Comparison of ENCODE assay signal across 12 mouse cellular contexts in the genomic region with DNA sequence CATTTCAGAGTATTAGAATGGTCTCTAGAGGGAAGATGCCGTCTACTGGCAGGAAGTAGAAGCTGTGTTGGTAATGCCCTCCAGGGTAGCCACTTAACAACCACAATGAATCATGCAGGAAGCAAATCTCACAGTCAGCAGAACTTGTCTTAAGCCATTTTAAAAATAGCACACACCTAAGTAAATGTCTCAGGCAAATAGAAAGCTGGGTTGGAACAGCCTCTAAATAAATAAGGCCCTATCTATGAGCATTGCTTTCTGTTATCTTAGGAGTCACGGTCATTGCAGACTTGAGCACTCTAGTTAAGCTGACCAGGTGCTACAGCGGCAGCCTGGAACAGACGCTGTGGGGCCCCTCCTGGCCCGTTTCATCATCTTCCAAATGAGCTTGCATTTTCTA. TPM values are rescaled to one million over a fixed set of nuclear protein-coding genes. Genes with fewer than 3 reads are reported as not detected.
A peak's percentile ranks its signal among the peaks of the same experiment; 100 is the strongest.
DNase-seq lines count a peak whose midpoint lies in the region; ATAC-seq lines count a peak whose summit lies in the region.
"Had no signal": no experiment of that assay in that cellular context is flagged by ENCODE, and none has a peak within 500 bp of the region (broad histone marks: within the 10 kb centered on the region; RNA-seq: fewer than 3 reads in every experiment).

No protein-coding gene starts in this region.

- no peaks in the 10 kb centered on the region for H3K27me3 ChIP-seq in heart, embryonic 14.5 days (ENCODE audit: control insufficient read depth, insufficient read depth, low read length)
- H3K27me3 ChIP-seq: midbrain, embryonic 12.5 days had no signal

- H3K4me1 ChIP-seq in heart, embryonic 14.5 days (ENCODE audit: control insufficient read depth in 2 of 2, insufficient read depth in 2 of 2, low read length in 2 of 2), result peaks cover 0 to 6% of the 10 kb centered on the region in 2 experiments; a peak in 2 of 4 replicates
- H3K4me1 ChIP-seq: forebrain, embryonic 10.5 days; midbrain, embryonic 12.5 days had no signal

- WGBS in heart, embryonic 14.5 days, result 7% methylated on average over 5 of the region's 5 CpGs
- 7% methylated on average over 5 of the region's 5 CpGs for WGBS in macrophage (ENCODE audit: missing documents)

- H3K4me3 ChIP-seq in heart, embryonic 14.5 days (ENCODE audit: control insufficient read depth in 1 of 2, insufficient read depth in 1 of 2, low read depth in 1 of 2, low read length in 2 of 2), result no peak overlapping the region
- H3K4me3 ChIP-seq in macrophage (ENCODE audit: inconsistent target), result no peak overlapping the region
- H3K4me3 ChIP-seq: forebrain, embryonic 10.5 days; midbrain, embryonic 12.5 days had no signal

- H3K79me2 ChIP-seq in macrophage (ENCODE audit: inconsistent target), result no peaks in the 10 kb centered on the region

- ATAC-seq in heart, embryonic 14.5 days (ENCODE audit: insufficient number of reproducible peaks, insufficient read depth, low FRiP score, low read depth), result no peak
- ATAC-seq in erythroblast, adult 5-6 weeks (replicated peaks; ENCODE audit: low FRiP score, poor library complexity, severe bottlenecking), result peak; percentile 57

- H3K9ac ChIP-seq in heart, embryonic 14.5 days (ENCODE audit: low read length), result 0 out of 2 replicates have a peak overlapping the region, but pooled peaks have one; percentile 2
- H3K9ac ChIP-seq: midbrain, embryonic 12.5 days had no signal

- no peaks in the 10 kb centered on the region for H3K9me3 ChIP-seq in heart, embryonic 14.5 days (ENCODE audit: control insufficient read depth, low read length)
- H3K9me3 ChIP-seq: forebrain, embryonic 10.5 days; G1E; midbrain, embryonic 12.5 days had no signal

- H3K36me3 ChIP-seq in heart, embryonic 14.5 days (ENCODE audit: control insufficient read depth, insufficient read depth, low read length), result no peaks in the 10 kb centered on the region
- no peaks in the 10 kb centered on the region for H3K36me3 ChIP-seq in macrophage (ENCODE audit: inconsistent target)
- H3K36me3 ChIP-seq: forebrain, embryonic 10.5 days; G1E; midbrain, embryonic 12.5 days had no signal

- peak overlapping the region; percentile 35 for H3K4me2 ChIP-seq in heart, embryonic 14.5 days (ENCODE audit: low read length)
- H3K4me2 ChIP-seq: midbrain, embryonic 12.5 days had no signal

- no peak overlapping the region for H3K27ac ChIP-seq in heart, embryonic 14.5 days (replicated peaks in 1 of 2; ENCODE audit: control insufficient read depth in 1 of 2, insufficient read depth in 1 of 2, low read depth in 2 of 2, low read length in 2 of 2)
- peak overlapping the region; percentile 95 for H3K27ac ChIP-seq in macrophage
- H3K27ac ChIP-seq: forebrain, embryonic 10.5 days; midbrain, embryonic 12.5 days had no signal

- DNase-seq in heart, postnatal 4 days, result no peak
- DNase-seq in B cell, adult 2 months, result peak; percentile 24
- no peak for DNase-seq in urinary bladder, postnatal 14 days (ENCODE audit: low spot score)
- DNase-seq in layer of hippocampus, postnatal 25 days (ENCODE audit: extremely low spot score in 1 of 2, low spot score in 1 of 2), result no peak
- DNase-seq in layer of hippocampus, postnatal 10 days (ENCODE audit: low spot score in 2 of 2), result no peak
- DNase-seq: right cerebral cortex, postnatal 25 days had no signal

RNA-seq across cellular contexts. Expression of gene Eid1, which starts 5.7 kb away (rescaled TPM):
- polyA plus RNA-seq in heart, embryonic 14.5 days (2014; fragmentation: Nextera tagmentation; extraction: Ambion mirVana), result 192 and 208 TPM in 2 replicates
- total RNA-seq in heart, postnatal 4 days (2021), result 100 to 1,000 TPM in 1 of 2 experiments, 10 to 100 TPM in 1; 96.5 to 104 TPM
- 32.4 and 46.3 TPM in 2 replicates for total RNA-seq in erythroblast, adult 5-6 weeks (2015; ENCODE audit: low replicate concordance)
- total RNA-seq in erythroblast, adult 5-6 weeks (2017; ENCODE audit: low replicate concordance), result 39.1 and 39.9 TPM in 2 replicates
- total RNA-seq in macrophage (2018; cell fraction: chromatin; rRNA removed), result 10 to 100 TPM in 9 of 26 experiments, 1 to 10 TPM in 14, under 1 TPM in 3; 0.56 to 45.4 (median 5.2) TPM
- 10 to 100 TPM; 49.5 to 96.8 (median 79.6) TPM for total RNA-seq in macrophage (2018; cell fraction: cytosol; rRNA removed)
- 10 to 100 TPM; 10.0 to 84.7 (median 26.7) TPM for total RNA-seq in macrophage (2018; cell fraction: nucleus; rRNA removed)
- polyA plus RNA-seq in macrophage (2018), result 98.4 to 218 TPM (median 159 TPM) in 3 replicates
- total RNA-seq in layer of hippocampus, postnatal 25 days (2021), result 100 to 1,000 TPM; 268 to 295 TPM
- 100 to 1,000 TPM; 463 to 466 TPM for total RNA-seq in layer of hippocampus, postnatal 10 days (2021)
- polyA plus RNA-seq: G1E had no signal

RNA-seq across cellular contexts. Expression of gene Cep152, which starts 42.3 kb away (rescaled TPM):
- polyA plus RNA-seq in heart, embryonic 14.5 days (2014; fragmentation: Nextera tagmentation; extraction: Ambion mirVana), result 3.7 and 4.0 TPM in 2 replicates
- total RNA-seq in heart, postnatal 4 days (2021), result 1 to 10 TPM; 4.8 to 4.9 TPM
- total RNA-seq in erythroblast, adult 5-6 weeks (2015; ENCODE audit: low replicate concordance), result 2.1 and 3.8 TPM in 2 replicates
- total RNA-seq in erythroblast, adult 5-6 weeks (2017; ENCODE audit: low replicate concordance), result 11.1 and 18.4 TPM in 2 replicates
- 10 to 100 TPM in 22 of 26 experiments, 1 to 10 TPM in 4; 6.2 to 38.8 (median 22.4) TPM for total RNA-seq in macrophage (2018; cell fraction: chromatin; rRNA removed)
- total RNA-seq in macrophage (2018; cell fraction: cytosol; rRNA removed), result 1 to 10 TPM; 1.0 to 3.2 (median 2.6) TPM
- total RNA-seq in macrophage (2018; cell fraction: nucleus; rRNA removed), result 10 to 100 TPM in 16 of 26 experiments, 1 to 10 TPM in 10; 2.9 to 23.0 (median 10.7) TPM
- polyA plus RNA-seq in macrophage (2018), result 2.2 to 3.1 TPM (median 2.4 TPM) in 3 replicates
- 1 to 10 TPM; 2.7 to 3.5 TPM for total RNA-seq in layer of hippocampus, postnatal 25 days (2021)
- 1 to 10 TPM; 2.8 to 4.0 TPM for total RNA-seq in layer of hippocampus, postnatal 10 days (2021)

RNA-seq across cellular contexts. Expression of gene Shc4, which starts 56.8 kb away (rescaled TPM):
- polyA plus RNA-seq in heart, embryonic 14.5 days (2014; fragmentation: Nextera tagmentation; extraction: Ambion mirVana), result 1.2 and 1.3 TPM in 2 replicates
- total RNA-seq in heart, postnatal 4 days (2021), result 1 to 10 TPM in 1 of 2 experiments, under 1 TPM in 1; 0.74 to 1.0 TPM
- total RNA-seq in erythroblast, adult 5-6 weeks (2015; ENCODE audit: low replicate concordance), result 0.38 and 1.3 TPM in 2 replicates
- total RNA-seq in erythroblast, adult 5-6 weeks (2017; ENCODE audit: low replicate concordance), result 1.1 and 2.7 TPM in 2 replicates
- total RNA-seq in macrophage (2018; cell fraction: chromatin; rRNA removed), result 1 to 10 TPM in 2 of 26 experiments, under 1 TPM in 16, not detected in 8; 0.16 to 1.1 (median 0.58) TPM
- total RNA-seq in macrophage (2018; cell fraction: cytosol; rRNA removed), result 1 to 10 TPM in 7 of 26 experiments, under 1 TPM in 19; 0.33 to 1.4 (median 0.76) TPM
- total RNA-seq in macrophage (2018; cell fraction: nucleus; rRNA removed), result 1 to 10 TPM in 5 of 26 experiments, under 1 TPM in 18, not detected in 3; 0.14 to 2.3 (median 0.52) TPM
- 0.69 to 3.0 TPM (median 0.99 TPM) in 3 replicates for polyA plus RNA-seq in macrophage (2018)
- 1 to 10 TPM; 4.3 to 4.5 TPM for total RNA-seq in layer of hippocampus, postnatal 25 days (2021)
- 1 to 10 TPM; 6.5 to 6.8 TPM for total RNA-seq in layer of hippocampus, postnatal 10 days (2021)

Comparison
In these comparisons a context has a peak if more than half of its experiments do, and no peak if none do; other contexts are left out.
1. DNase-seq: peak in B cell, adult 2 months (2 of 2); none in heart, postnatal 4 days (single experiment), urinary bladder, postnatal 14 days (single experiment), layer of hippocampus, postnatal 25 days (0 of 2) and layer of hippocampus, postnatal 10 days (0 of 2).